Mouse (Mus musculus): ENCODE measurements around the gene Slamf8. TPM values are rescaled to one million over a fixed set of nuclear protein-coding genes. Genes with fewer than 3 reads are reported as not detected.
A peak's percentile ranks its signal among the peaks of the same experiment; 100 is the strongest.

Gene Slamf8
- polyA plus RNA-seq, 1 experiment from 2014 or later: not detected

DNA sequence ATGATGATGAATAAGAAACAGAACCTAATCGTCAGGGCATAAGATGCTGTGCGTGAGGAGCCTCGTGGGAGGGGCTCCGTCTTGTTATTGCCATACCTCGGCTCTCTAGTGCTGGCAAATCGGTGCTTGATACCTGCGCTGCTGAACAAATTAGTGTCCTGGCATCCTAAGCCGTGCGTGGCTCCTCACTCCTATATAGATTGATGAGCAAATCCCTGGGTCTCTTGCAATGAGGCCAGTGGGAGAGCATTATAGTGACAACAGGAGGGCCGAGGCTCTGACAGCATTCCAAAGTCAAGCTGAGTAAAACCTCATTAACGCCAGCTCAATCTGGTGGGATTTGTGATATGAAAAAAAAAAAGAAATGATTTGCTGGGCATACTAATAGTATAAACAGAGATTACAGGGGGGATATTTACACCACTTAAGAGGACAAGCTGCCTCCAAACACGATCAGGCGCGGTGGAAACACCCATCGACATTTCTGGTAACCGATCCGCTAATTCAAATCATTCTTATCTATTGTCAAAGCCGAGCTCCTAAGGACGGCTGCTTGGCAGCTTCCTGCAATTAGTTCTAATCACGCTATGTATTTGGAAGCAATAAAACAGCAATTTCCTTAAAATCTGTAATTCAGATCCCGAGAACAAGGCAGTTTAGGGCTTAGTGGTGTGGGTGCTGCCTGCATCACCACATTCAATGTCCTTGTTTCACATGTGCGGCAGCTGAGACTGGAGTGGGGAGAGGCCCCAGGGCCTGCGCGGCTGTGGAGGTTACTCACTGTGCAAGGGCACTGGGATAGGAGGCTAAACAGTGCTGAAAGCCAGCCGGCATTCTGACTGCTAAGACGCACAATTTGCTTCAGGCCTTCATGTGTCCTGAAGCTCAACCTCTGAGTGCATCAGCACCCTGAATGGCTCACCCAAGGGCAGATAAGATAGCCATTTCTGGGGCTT lies 4.5 kb downstream of the Slamf8 start:
- no peak overlapping the region for H3K27ac ChIP-seq
- no peak overlapping the region for H3K4me2 ChIP-seq
- H3K9me3 ChIP-seq (replicated peaks): no peaks in the 10 kb centered on the region
- peaks cover 6% of the 10 kb centered on the region; the same call in 1 of the 2 replicates for H3K4me1 ChIP-seq
- no peaks in the 10 kb centered on the region for H3K36me3 ChIP-seq
- WGBS (ENCODE audit: insufficient replicate concordance): 30% methylated on average over 26 of the region's 26 CpGs
- ATAC-seq: no peak
- no peak overlapping the region for H3K4me3 ChIP-seq
- no peak overlapping the region for H3K9ac ChIP-seq
- H3K27me3 ChIP-seq (replicated peaks): peaks cover 40% of the 10 kb centered on the region

DNA sequence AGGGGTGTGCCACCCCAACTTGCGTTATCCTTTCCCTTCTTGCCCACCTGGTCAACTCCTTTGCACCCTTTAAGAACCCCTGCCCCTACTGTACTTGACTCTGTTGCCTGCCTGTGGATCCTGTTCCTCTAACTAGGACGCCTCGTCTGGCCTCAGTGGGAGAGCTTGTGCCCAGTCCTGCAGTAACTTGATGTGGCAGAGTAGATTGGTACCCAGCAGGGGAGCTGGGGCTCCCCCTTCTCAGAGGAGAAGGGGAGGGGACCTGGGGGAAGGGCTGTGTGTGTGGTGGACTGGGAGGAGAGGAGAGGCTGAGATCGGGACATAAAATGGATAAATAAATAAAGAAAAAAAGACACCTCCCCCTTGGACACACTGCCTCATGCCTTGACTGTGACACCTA lies 5.3 kb downstream of the Slamf8 start:
- no peaks in the 10 kb centered on the region for H3K36me3 ChIP-seq
- H3K9ac ChIP-seq: no peak overlapping the region
- H3K4me1 ChIP-seq: peaks cover 6% of the 10 kb centered on the region; the same call in 1 of the 2 replicates
- WGBS (ENCODE audit: insufficient replicate concordance): 37% methylated on average over 4 of the region's 4 CpGs
- H3K4me2 ChIP-seq: no peak overlapping the region
- H3K4me3 ChIP-seq: no peak overlapping the region
- ATAC-seq: no peak
- H3K27ac ChIP-seq: no peak overlapping the region
- no peaks in the 10 kb centered on the region for H3K9me3 ChIP-seq (replicated peaks)
- peaks cover 40% of the 10 kb centered on the region for H3K27me3 ChIP-seq (replicated peaks)

DNA sequence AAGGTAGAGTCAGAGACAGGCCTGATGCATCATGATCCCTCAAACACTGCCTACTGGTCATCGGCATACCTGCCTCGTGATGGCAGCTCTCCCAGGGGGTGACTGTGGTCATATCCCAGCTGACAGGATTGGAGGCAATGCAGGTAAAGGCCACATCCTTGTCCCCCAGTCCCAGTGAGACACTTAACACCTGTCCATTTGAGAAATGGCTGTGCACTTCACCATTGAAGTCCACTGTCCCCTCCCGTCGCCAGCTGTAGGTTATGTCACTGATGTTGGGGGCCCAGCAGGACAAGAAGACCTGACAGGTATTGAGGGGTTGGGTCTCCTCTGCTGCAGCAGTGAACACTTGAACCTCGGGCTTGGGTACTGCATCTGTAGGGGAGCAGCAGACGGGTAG lies 6.1 kb downstream of the Slamf8 start:
- H3K36me3 ChIP-seq: no peaks in the 10 kb centered on the region
- no peak for ATAC-seq
- peaks cover 40% of the 10 kb centered on the region for H3K27me3 ChIP-seq (replicated peaks)
- no peak overlapping the region for H3K4me3 ChIP-seq
- H3K9me3 ChIP-seq (replicated peaks): no peaks in the 10 kb centered on the region
- H3K4me1 ChIP-seq: peaks cover 6% of the 10 kb centered on the region; the same call in 1 of the 2 replicates
- WGBS (ENCODE audit: insufficient replicate concordance): 66% methylated on average over 6 of the region's 6 CpGs
- H3K27ac ChIP-seq: no peak overlapping the region
- no peak overlapping the region for H3K9ac ChIP-seq
- H3K4me2 ChIP-seq: no peak overlapping the region

DNA sequence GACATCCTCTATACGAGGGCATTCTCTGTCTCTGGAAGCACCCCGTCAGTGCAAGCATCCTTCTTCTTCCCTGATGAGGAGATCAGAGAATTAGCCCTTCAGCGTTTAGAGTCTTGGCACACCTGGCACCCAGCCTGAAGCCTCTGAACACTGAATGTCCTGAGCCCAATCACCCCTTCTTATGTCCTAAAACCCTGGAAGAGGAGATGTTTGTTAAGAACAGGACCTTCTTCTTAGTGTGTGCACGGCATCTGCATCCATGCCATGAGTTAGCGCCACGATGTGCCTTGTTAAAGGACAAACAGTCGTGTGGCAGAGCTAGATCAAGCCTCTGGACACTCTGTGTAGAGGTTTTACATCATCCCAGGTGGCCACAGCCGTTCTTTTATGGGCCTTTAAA lies 7.9 kb downstream of the Slamf8 start:
- no peak overlapping the region for H3K27ac ChIP-seq
- no peak for ATAC-seq
- no peaks in the 10 kb centered on the region for H3K9me3 ChIP-seq (replicated peaks)
- no peak overlapping the region for H3K4me2 ChIP-seq
- H3K4me3 ChIP-seq: no peak overlapping the region
- 62% methylated on average over 8 of the region's 8 CpGs for WGBS (ENCODE audit: insufficient replicate concordance)
- peaks cover 35% of the 10 kb centered on the region for H3K27me3 ChIP-seq (replicated peaks)
- no peak overlapping the region for H3K9ac ChIP-seq
- no peaks in the 10 kb centered on the region for H3K36me3 ChIP-seq
- peaks cover 6% of the 10 kb centered on the region; the same call in 1 of the 2 replicates for H3K4me1 ChIP-seq

DNA sequence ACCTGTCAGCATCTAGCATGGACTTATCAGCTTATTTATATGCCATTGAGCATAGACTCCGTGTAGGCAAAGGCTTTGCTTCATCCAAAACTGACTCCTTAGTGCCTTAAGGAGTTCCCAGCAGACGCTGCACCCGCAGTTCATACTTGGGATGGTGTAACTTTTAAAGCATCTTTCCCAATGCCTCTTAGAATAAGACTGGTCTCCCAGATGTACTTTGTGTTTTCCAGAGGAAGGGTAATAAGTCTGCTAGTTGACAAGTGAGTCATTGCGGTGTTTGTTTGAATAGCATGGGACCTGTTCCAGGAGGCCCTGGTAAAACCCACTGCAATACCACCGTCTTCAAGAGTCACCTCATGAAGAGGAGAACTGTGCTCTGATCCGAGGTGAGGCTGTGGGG lies 10.3 kb downstream of the Slamf8 start:
- H3K36me3 ChIP-seq: no peaks in the 10 kb centered on the region
- no peaks in the 10 kb centered on the region for H3K9me3 ChIP-seq (replicated peaks)
- H3K4me1 ChIP-seq: no peaks in the 10 kb centered on the region
- peaks cover 15% of the 10 kb centered on the region for H3K27me3 ChIP-seq (replicated peaks)
- H3K4me3 ChIP-seq: no peak overlapping the region
- ATAC-seq: no peak
- no peak overlapping the region for H3K9ac ChIP-seq
- no peak overlapping the region for H3K27ac ChIP-seq
- no peak overlapping the region for H3K4me2 ChIP-seq
- 60% methylated on average over 6 of the region's 6 CpGs for WGBS (ENCODE audit: insufficient replicate concordance)

DNA sequence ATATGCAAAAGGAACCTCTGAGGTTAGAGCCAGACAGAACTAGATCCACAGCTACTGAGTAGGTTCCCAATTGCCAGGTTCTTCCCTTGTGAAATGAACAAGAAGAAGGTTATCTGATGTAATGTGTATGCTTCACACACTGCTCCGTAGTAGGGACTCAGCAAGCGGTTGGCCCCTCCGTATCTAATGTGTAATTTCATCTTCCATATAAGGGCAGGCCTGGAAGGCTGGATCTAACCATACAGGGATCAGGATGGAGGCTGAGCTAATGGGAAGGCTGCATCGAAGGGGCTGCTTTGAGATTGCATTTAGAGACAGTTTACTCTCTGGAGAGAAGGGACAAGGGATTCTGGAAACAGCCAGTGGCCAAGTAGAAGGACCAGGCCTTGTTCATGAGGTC lies 22.6 kb downstream of the Slamf8 start:
- no peak for ATAC-seq

DNA sequence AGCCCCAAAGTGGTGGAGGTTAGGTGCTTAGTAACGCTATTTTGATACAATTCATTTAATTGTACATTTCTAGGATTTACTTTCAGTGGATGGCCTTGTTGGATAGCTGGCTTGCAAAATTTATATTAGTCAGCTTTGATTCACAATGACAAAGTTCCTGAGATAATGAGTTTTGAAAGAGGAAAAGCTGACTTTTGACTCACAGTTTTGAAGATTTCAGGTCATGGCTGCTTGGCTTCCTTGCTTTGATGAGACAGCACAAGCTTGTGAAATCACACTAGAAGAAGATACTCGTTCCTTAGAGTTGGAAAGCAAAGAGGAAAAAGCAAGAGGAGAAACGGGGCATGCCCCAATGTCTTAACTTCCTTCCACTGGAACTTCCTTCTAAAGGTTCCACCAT lies 24.2 kb downstream of the Slamf8 start:
- peaks cover 79% of the 10 kb centered on the region for H3K27me3 ChIP-seq (replicated peaks)
- no peaks in the 10 kb centered on the region for H3K36me3 ChIP-seq
- 31% methylated on average over 3 of the region's 3 CpGs for WGBS (ENCODE audit: insufficient replicate concordance)
- peaks cover 13% of the 10 kb centered on the region for H3K4me1 ChIP-seq
- H3K4me3 ChIP-seq: no peak overlapping the region
- ATAC-seq: no peak
- no peaks in the 10 kb centered on the region for H3K9me3 ChIP-seq (replicated peaks)
- H3K27ac ChIP-seq: no peak overlapping the region
- H3K4me2 ChIP-seq: no peak overlapping the region
- H3K9ac ChIP-seq: no peak overlapping the region

More for the DNA sequence above, 22.6 kb downstream of the Slamf8 start:
- Histone ChIP-seq H3K4me1 (0 out of 2 replicates have a peak, but pooled peaks cover 4% of the 10 kb centered on the region), H3K4me3 (no peak overlapping the region), H3K4me2 (no peak overlapping the region), H3K9me3 (replicated peaks) (no peaks in the 10 kb centered on the region), H3K27me3 (replicated peaks) (peaks cover 62% of the 10 kb centered on the region), H3K9ac (no peak overlapping the region), H3K36me3 (no peaks in the 10 kb centered on the region), H3K27ac (no peak overlapping the region)
- 58% methylated on average over 4 of the region's 4 CpGs for WGBS (ENCODE audit: insufficient replicate concordance)

DNA sequence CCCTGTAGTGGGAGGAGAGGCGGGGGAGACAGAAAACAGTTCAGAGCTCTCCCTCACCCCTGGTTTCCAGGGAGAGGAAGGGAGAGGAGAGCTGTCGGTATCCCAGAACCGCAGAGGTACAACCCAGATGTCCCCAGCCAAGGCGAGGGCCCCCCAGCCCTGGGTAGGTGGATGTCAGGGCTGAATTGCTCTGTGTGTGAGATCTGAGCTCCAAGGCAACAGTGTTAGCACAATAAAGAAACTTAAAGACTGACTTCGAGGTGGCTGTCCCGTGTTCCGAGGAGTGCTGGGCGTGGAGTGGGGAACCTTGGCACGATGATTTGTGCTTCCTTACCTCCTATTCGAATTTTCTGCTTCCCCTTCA lies 26.9 kb downstream of the Slamf8 start:
- H3K27me3 ChIP-seq (replicated peaks): peaks cover 84% of the 10 kb centered on the region
- WGBS (ENCODE audit: insufficient replicate concordance): 6% methylated on average over 10 of the region's 10 CpGs

DNA sequence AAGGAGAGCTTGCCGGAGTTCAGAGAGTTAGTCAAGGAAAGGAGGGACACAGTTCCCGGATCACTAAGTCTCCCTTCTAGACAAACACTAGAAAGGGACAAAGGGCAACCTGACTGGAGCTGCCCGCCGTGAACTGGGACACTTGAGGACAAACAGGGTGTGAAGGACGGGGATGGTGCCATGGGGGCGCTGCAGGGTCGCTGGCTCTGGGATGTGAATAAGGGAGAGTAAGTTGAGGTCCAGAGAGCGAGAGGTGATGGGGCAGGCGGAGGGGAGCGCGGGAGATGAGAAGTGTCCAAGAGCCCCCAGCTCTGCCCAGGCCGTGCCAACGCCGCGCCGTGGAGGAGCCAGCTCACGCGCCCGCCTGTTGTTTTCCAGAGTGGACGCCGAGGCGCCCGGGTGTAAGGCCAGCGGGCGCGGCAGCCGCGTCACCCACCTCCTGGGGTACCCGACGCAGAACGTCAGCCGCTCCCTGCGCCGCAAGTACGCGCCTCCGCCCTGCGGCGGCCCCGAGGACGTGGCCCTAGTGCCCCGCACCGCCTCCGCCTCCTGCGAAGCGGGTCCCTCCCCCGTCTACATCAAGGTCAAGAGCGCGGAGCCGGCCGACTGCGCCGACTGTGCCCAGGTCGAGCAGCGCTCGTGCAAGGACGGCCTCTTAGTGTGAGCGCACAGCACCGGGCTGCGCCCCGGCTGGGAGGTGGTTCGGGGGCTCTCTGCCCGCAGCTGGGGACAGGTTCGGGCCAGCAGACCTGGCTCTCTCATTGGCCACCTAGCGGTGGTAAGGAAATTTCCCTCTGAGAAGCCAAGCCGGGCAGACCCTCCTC lies 27.5 kb downstream of the Slamf8 start:
- H3K9ac ChIP-seq: peak overlapping the region; percentile 23; the same call in 1 of the 2 replicates
- WGBS (ENCODE audit: insufficient replicate concordance): under 1% methylated on average over 66 of the region's 66 CpGs
- peaks cover 82% of the 10 kb centered on the region for H3K27me3 ChIP-seq (replicated peaks)

More for the DNA sequence above, 26.9 kb downstream of the Slamf8 start:
- peaks cover 13% of the 10 kb centered on the region for H3K4me1 ChIP-seq
- ATAC-seq: no peak; the same call in 1 of the 2 replicates
- peak overlapping the region; percentile 53 for H3K4me3 ChIP-seq
- no peaks in the 10 kb centered on the region for H3K36me3 ChIP-seq
- no peaks in the 10 kb centered on the region for H3K9me3 ChIP-seq (replicated peaks)
- no peak overlapping the region for H3K9ac ChIP-seq
- H3K27ac ChIP-seq: no peak overlapping the region
- peak overlapping the region; percentile 72 for H3K4me2 ChIP-seq

DNA sequence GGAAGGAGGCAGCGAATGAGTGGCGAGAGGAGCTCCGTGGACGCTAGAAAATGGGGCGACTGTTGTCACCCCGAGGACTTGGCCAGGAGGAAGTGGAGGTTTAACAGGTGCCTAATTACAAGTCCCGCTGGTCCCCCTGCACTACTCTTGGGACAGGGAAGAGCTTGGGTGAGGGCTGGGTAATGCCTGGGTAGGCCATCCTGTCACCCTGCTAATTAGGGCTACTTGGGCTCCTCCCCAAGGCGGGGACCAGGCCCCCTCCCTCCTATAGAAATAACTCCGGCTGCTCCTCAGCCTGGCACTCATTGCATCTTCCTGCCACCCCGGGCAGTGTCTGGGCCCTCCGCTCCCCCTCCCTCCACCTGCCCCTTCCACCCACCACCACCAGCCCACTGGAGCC lies 34.7 kb downstream of the Slamf8 start, which contains the start of gene Vsig8:
Vsig8 (plus strand) TSS at position 301 of the 400 bp plus-strand sequence.
- Histone ChIP-seq H3K9me3 (replicated peaks) (no peaks in the 10 kb centered on the region), H3K4me2 (no peak within 1 kb of the TSS), H3K9ac (no peak within 1 kb of the TSS), H3K4me3 (no peak within 1 kb of the TSS), H3K36me3 (no peaks in the 10 kb centered on the region), H3K27ac (no peak within 1 kb of the TSS), H3K4me1 (no peaks in the 10 kb centered on the region), H3K27me3 (replicated peaks) (peaks cover 67% of the 10 kb centered on the region)
- no peak for ATAC-seq
- WGBS (ENCODE audit: insufficient replicate concordance): 66% methylated on average over 11 of the region's 11 CpGs

More for the DNA sequence above, 27.5 kb downstream of the Slamf8 start:
- H3K36me3 ChIP-seq: no peaks in the 10 kb centered on the region
- peak overlapping the region; percentile 72 for H3K4me2 ChIP-seq
- H3K4me3 ChIP-seq: peak overlapping the region; percentile 53
- H3K4me1 ChIP-seq: peaks cover 13% of the 10 kb centered on the region
- peak; percentile 53 for ATAC-seq
- H3K27ac ChIP-seq: no peak overlapping the region
- H3K9me3 ChIP-seq (replicated peaks): no peaks in the 10 kb centered on the region

DNA sequence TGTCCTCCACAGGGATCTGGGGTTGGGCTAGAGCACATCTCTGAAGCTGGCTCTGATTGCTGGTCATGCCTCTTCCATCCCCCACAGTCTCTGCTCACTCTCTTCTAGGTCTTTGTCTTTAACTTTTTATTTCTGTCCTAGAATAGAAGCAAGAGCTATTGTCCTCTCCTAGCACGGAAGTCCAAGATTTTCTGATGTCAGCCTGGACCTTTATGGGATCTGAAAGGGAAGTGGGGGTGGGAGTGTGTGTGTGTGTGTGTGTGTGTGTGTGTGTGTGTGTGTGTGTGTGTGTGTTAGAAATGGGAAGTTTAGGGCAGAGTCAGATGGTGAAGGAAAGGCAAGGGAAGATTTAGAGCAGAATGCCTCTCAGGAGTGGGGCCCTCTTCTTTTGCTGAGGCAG lies 37.7 kb downstream of the Slamf8 start:
- H3K36me3 ChIP-seq: no peaks in the 10 kb centered on the region
- no peak for ATAC-seq
- H3K27ac ChIP-seq: no peak overlapping the region
- H3K27me3 ChIP-seq (replicated peaks): peaks cover 63% of the 10 kb centered on the region
- no peak overlapping the region for H3K4me2 ChIP-seq
- H3K9ac ChIP-seq: no peak overlapping the region
- WGBS (ENCODE audit: insufficient replicate concordance): 38% methylated on average over 1 of the region's 1 CpGs
- no peak overlapping the region for H3K4me3 ChIP-seq
- peaks cover 10% of the 10 kb centered on the region; the same call in 1 of the 2 replicates for H3K4me1 ChIP-seq
- no peaks in the 10 kb centered on the region for H3K9me3 ChIP-seq (replicated peaks)

DNA sequence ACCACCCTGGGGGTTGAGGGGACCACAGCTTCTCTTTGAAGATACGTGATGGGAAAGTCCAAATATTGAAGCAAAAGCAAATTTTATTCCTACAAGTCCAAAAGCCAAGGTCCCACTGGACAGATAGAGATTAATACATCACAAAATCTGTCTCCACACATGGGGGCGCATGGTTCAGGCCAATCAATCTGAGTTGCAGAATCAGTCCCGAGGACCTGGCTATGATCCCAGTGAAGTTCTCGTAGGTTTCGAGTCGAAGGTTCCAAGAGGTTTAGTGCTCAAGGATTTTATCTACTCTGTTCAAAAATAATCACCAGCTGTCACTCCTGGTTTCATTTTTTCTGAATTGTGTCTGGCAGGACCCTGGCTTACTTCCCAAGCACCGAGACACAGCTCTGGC lies 39.4 kb downstream of the Slamf8 start:
- Histone ChIP-seq H3K27me3 (replicated peaks) (peaks cover 52% of the 10 kb centered on the region), H3K4me2 (peak overlapping the region; percentile 51; the same call in 1 of the 2 replicates), H3K27ac (no peak overlapping the region), H3K4me3 (no peak overlapping the region), H3K4me1 (peaks cover 10% of the 10 kb centered on the region; the same call in 1 of the 2 replicates), H3K9me3 (replicated peaks) (no peaks in the 10 kb centered on the region), H3K9ac (no peak overlapping the region), H3K36me3 (no peaks in the 10 kb centered on the region)
- ATAC-seq: no peak
- WGBS (ENCODE audit: insufficient replicate concordance): 41% methylated on average over 7 of the region's 7 CpGs
